Mouse (Mus musculus) ovary, postnatal 14 days (tissue): Measurements from ENCODE around the gene Fgf13.

ENCODE experiments used
- DNase-seq: peaks from one replicate; pipeline ENCODE4 v3.0.0; 2022; ENCODE audit warnings: low spot score

The Fgf13 gene

GRCm38 (mm10) chrX:59567695-59568431, at the start of gene Fgf13:
Fgf13 (minus strand) TSS chrX:59568071.
- DNase-seq, result peak; percentile 0

GRCm38 (mm10) chrX:59606535-59606934, 38.7 kb upstream of the Fgf13 start:
- DNase-seq, result no peak

GRCm38 (mm10) chrX:59589050-59589449, 21.2 kb upstream of the Fgf13 start:
- no peak for DNase-seq

- DNase-seq, result no peak
Measured at GRCm38 (mm10) chrX:59585508-59586186, 17.8 kb upstream of the Fgf13 start.

GRCm38 (mm10) chrX:59584034-59584433, 16.2 kb upstream of the Fgf13 start:
- DNase-seq, result no peak

GRCm38 (mm10) chrX:59566826-59567694, 811 bp downstream of the Fgf13 start:
- DNase-seq, result peak; percentile 4

- DNase-seq, result no peak
Measured at GRCm38 (mm10) chrX:59566017-59566679, 1.7 kb downstream of the Fgf13 start.

- no peak for DNase-seq
Measured at GRCm38 (mm10) chrX:59547931-59548330, 19.9 kb downstream of the Fgf13 start.

- no peak for DNase-seq
Measured at GRCm38 (mm10) chrX:59508273-59508672, 59.6 kb downstream of the Fgf13 start.

GRCm38 (mm10) chrX:59493388-59493787, 74.5 kb downstream of the Fgf13 start:
- no peak for DNase-seq

- DNase-seq, result no peak
Measured at GRCm38 (mm10) chrX:59485426-59485825, 82.4 kb downstream of the Fgf13 start.

- no peak for DNase-seq
Measured at GRCm38 (mm10) chrX:59402596-59403285, 165.1 kb downstream of the Fgf13 start.

GRCm38 (mm10) chrX:59290916-59291411, 276.9 kb downstream of the Fgf13 start:
- no peak for DNase-seq

- no peak for DNase-seq
Measured at GRCm38 (mm10) chrX:59251576-59251975, 316.3 kb downstream of the Fgf13 start.

- no peak for DNase-seq
Measured at GRCm38 (mm10) chrX:59243752-59244151, 324.1 kb downstream of the Fgf13 start.

GRCm38 (mm10) chrX:59243176-59243575, 324.7 kb downstream of the Fgf13 start:
- DNase-seq, result no peak

GRCm38 (mm10) chrX:59241460-59241747, 326.5 kb downstream of the Fgf13 start:
- DNase-seq, result no peak

- no peak for DNase-seq
Measured at GRCm38 (mm10) chrX:59240683-59241459, 327.0 kb downstream of the Fgf13 start.

GRCm38 (mm10) chrX:59220675-59221074, 347.2 kb downstream of the Fgf13 start:
- DNase-seq, result no peak

GRCm38 (mm10) chrX:59201146-59201545, 366.7 kb downstream of the Fgf13 start:
- no peak for DNase-seq

- no peak for DNase-seq
Measured at GRCm38 (mm10) chrX:59194149-59194548, 373.7 kb downstream of the Fgf13 start.
